Mouse (Mus musculus) G1E (cell line): ENCODE measurements at regions not wholly inside any gene's neighbourhood (a gene's known extent, or its start where the extent isn't known, plus 50 kb on each side); places are given as distances from the start of the nearest gene placed in this dataset.

ENCODE experiments used
- CTCF ChIP-seq: IDR thresholded peaks from 2 replicates; pipeline ENCODE4 v1.5.1; 2012; ENCODE audit warnings: low read depth, low read length, inconsistent platforms, mixed read lengths
- GATA1 ChIP-seq: IDR thresholded peaks from 2 replicates; pipeline ENCODE4 v1.6.1; 2012; ENCODE audit warnings: borderline replicate concordance, low read length, inconsistent platforms, mixed read lengths
- GATA2 ChIP-seq: IDR thresholded peaks from 2 replicates; pipeline ENCODE4 v1.6.1; 2012; ENCODE audit warnings: low read depth, low read length, inconsistent platforms, borderline replicate concordance
- TAL1 ChIP-seq: conservative IDR thresholded peaks from 2 replicates; pipeline ENCODE4 v1.6.1; 2012; ENCODE audit warnings: low read depth, low read length, inconsistent platforms, mixed read lengths

DNA sequence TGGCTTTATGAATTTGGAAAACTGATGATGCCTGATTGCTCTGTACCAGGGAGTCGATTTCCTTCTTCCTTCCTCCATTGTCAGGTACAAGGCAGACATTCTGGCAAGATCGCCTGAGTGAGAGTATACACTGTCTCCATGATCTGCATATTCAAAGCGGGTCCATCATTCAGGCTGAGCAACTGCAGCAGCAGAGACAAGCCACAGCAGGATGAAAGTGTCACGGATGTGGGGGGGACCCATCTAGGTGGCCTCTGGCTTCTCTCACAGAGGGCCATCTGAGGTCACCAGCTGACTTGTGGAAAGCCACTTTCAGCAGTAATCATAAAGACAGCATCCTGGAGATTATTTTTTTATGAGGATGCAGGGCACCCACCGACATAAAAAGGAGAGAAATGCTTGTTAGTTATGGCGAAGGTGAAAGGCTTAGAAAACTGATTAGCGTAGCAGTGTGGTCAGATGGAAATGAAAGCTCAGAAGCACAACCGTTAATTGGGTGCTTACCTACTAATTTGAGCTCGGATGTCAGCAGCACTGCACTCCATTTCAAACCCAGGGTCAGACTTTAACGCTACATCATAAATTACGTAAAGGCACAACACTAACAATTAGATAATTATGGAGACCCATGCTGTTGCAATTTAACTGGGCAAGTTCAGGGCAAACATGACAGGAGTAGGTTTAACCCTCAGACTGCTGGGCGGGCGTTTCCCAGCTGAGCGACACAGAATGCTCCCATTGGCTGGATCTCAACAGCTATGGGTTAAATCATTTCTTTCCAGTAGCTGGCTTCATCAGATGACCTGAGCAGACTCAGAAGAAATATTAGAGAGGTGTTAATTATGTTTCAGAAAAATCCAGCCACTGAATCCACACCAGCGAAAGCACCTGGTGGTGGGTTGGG is 189.3 kb downstream of the Arrdc4 start:
- TF ChIP-seq CTCF (no peak), GATA1 (no peak), TAL1 (no peak), GATA2 (no peak)
